Mouse (Mus musculus) MEL (cell line): ENCODE measurements around the gene Wdr45b. TPM values are rescaled to one million over a fixed set of nuclear protein-coding genes. Genes with fewer than 3 reads are reported as not detected.

Experiments
- DNase-seq: peaks from one replicate; pipeline ENCODE4 v3.0.0; 2011; ENCODE audit warnings: low read depth, low spot score
- H3K27ac ChIP-seq: 2 replicates; pipeline ENCODE4 v1.5.1; 2012; ENCODE audit warnings: low read depth, mild to moderate bottlenecking, control low read depth, low read length, moderate library complexity; ENCODE audit not compliant: control insufficient read depth
- H3K27me3 ChIP-seq, 2 experiments: fragments of 150-350 bp in 1 of 2; sonication (generic) in 1 of 2; 2 replicates each; pipeline ENCODE4 v1.6.1; 2012; ENCODE audit warnings: low read length in 2 of 2, mild to moderate bottlenecking in 2 of 2, improper control_type of control experiment in 1 of 2, moderate library complexity in 1 of 2; ENCODE audit not compliant: insufficient read depth in 2 of 2, control insufficient read depth in 1 of 2
- H3K36me3 ChIP-seq, 2 experiments: 2 replicates each; pipeline ENCODE4 v1.6.1; 2012 to 2014; ENCODE audit warnings: low read length in 2 of 2, improper control_type of control experiment in 1 of 2, inconsistent platforms in 1 of 2, mild to moderate bottlenecking in 1 of 2; ENCODE audit not compliant: insufficient read depth in 2 of 2, control insufficient read depth in 1 of 2
- H3K4me1 ChIP-seq, 2 experiments: fragments of 150-350 bp in 1 of 2; sonication (generic) in 1 of 2; 2 replicates each; pipeline ENCODE4 v1.6.1; 2012; ENCODE audit warnings: low read length in 2 of 2, improper control_type of control experiment in 1 of 2, mild to moderate bottlenecking in 1 of 2; ENCODE audit not compliant: insufficient read depth in 2 of 2, control insufficient read depth in 1 of 2
- H3K4me3 ChIP-seq, 2 experiments: fragments of 150-350 bp in 1 of 2; sonication (generic) in 1 of 2; 2 replicates each; pipeline ENCODE4 v1.5.1; 2012; ENCODE audit warnings: low read depth in 2 of 2, low read length in 2 of 2, mild to moderate bottlenecking in 2 of 2, moderate library complexity in 2 of 2, control low read depth in 1 of 2, improper control_type of control experiment in 1 of 2; ENCODE audit not compliant: control insufficient read depth in 1 of 2, insufficient read depth in 1 of 2
- H3K79me2 ChIP-seq: 2 replicates; pipeline ENCODE4 v1.6.1; 2012; ENCODE audit warnings: mild to moderate bottlenecking, low read length, moderate library complexity; ENCODE audit not compliant: control insufficient read depth, poor library complexity, insufficient read depth
- H3K9ac ChIP-seq: 2 replicates; pipeline ENCODE4 v1.6.1; 2012; ENCODE audit warnings: low read depth, mild to moderate bottlenecking, control low read depth, low read length, moderate library complexity; ENCODE audit not compliant: control insufficient read depth, poor library complexity, severe bottlenecking
- H3K9me3 ChIP-seq: fragments of 150-350 bp; sonication (generic); replicated peaks from 2 replicates; pipeline ENCODE4 v1.6.1; 2012; ENCODE audit warnings: mild to moderate bottlenecking, low read length, improper control_type of control experiment, moderate library complexity; ENCODE audit not compliant: insufficient read depth
- CHD2 ChIP-seq: IDR thresholded peaks from 2 replicates; pipeline ENCODE4 v1.6.1; 2011; ENCODE audit warnings: low read length, improper control_type of control experiment
- CTCF ChIP-seq, 3 experiments: IDR thresholded peaks in 2 of 3; conservative IDR thresholded peaks in 1 of 3; 2 replicates each; pipeline ENCODE4 v1.5.1; 2011 to 2012; ENCODE audit warnings: low read length in 3 of 3, low read depth in 2 of 3, mild to moderate bottlenecking in 2 of 3, improper control_type of control experiment in 1 of 3, inconsistent platforms in 1 of 3, mixed read lengths in 1 of 3, moderate library complexity in 1 of 3; ENCODE audit not compliant: control insufficient read depth in 1 of 3, insufficient read depth in 1 of 3, poor library complexity in 1 of 3, severe bottlenecking in 1 of 3
- ELF1 ChIP-seq: IDR thresholded peaks from 2 replicates; pipeline ENCODE4 v1.6.1; 2014; ENCODE audit warnings: low read depth, mild to moderate bottlenecking, inconsistent platforms, low read length, improper control_type of control experiment, moderate library complexity
- EP300 ChIP-seq, 2 experiments: IDR thresholded peaks; 2 replicates each; pipeline ENCODE4 v1.6.1; 2011; ENCODE audit warnings: improper control_type of control experiment in 2 of 2, low read length in 2 of 2, low read depth in 1 of 2, mild to moderate bottlenecking in 1 of 2
- ETS1 ChIP-seq: IDR thresholded peaks from 2 replicates; pipeline ENCODE4 v1.6.1; 2012; ENCODE audit warnings: low read depth, mild to moderate bottlenecking, inconsistent platforms, low read length, improper control_type of control experiment, moderate library complexity
- GABPA ChIP-seq: IDR thresholded peaks from 2 replicates; pipeline ENCODE4 v1.6.1; 2012; ENCODE audit warnings: low read depth, mild to moderate bottlenecking, inconsistent platforms, low read length, improper control_type of control experiment, moderate library complexity
- GATA1 ChIP-seq: IDR thresholded peaks from 2 replicates; pipeline ENCODE4 v1.6.1; 2011; ENCODE audit warnings: low read depth, low read length, improper control_type of control experiment
- MAX ChIP-seq: IDR thresholded peaks from 2 replicates; pipeline ENCODE4 v1.6.1; 2011; ENCODE audit warnings: low read length, improper control_type of control experiment
- MAZ ChIP-seq: IDR thresholded peaks from 2 replicates; pipeline ENCODE4 v1.6.1; 2012; ENCODE audit warnings: low read depth, mild to moderate bottlenecking, inconsistent platforms, low read length, improper control_type of control experiment
- MEF2A ChIP-seq: IDR thresholded peaks from 2 replicates; pipeline ENCODE4 v1.6.1; 2014; ENCODE audit warnings: low read depth, mild to moderate bottlenecking, inconsistent platforms, low read length, improper control_type of control experiment; ENCODE audit not compliant: poor library complexity, insufficient replicate concordance, severe bottlenecking; ENCODE audit errors: extremely low read depth
- MYB ChIP-seq: IDR thresholded peaks from 2 replicates; pipeline ENCODE4 v1.6.1; 2011; ENCODE audit warnings: mild to moderate bottlenecking, low read depth, low read length, improper control_type of control experiment
- NELFE ChIP-seq: IDR thresholded peaks from 2 replicates; pipeline ENCODE4 v1.6.1; 2011; ENCODE audit warnings: low read depth, low read length, improper control_type of control experiment
- POLR2AphosphoS2 ChIP-seq: IDR thresholded peaks from 2 replicates; pipeline ENCODE4 v1.6.1; 2011; ENCODE audit warnings: low read length, improper control_type of control experiment
- POLR2AphosphoS5 ChIP-seq: IDR thresholded peaks from 2 replicates; pipeline ENCODE4 v1.6.1; 2012; ENCODE audit warnings: low read depth, borderline replicate concordance, mild to moderate bottlenecking, inconsistent platforms, low read length, moderate library complexity, mixed read lengths
- RCOR1 ChIP-seq: IDR thresholded peaks from 2 replicates; pipeline ENCODE4 v1.6.1; 2012; ENCODE audit warnings: low read depth, mild to moderate bottlenecking, inconsistent platforms, low read length, improper control_type of control experiment
- TAL1 ChIP-seq: IDR thresholded peaks from 2 replicates; pipeline ENCODE4 v1.6.1; 2012; ENCODE audit warnings: mild to moderate bottlenecking, inconsistent platforms, low read length, moderate library complexity, mixed read lengths
- UBTF ChIP-seq: IDR thresholded peaks from 2 replicates; pipeline ENCODE4 v1.6.1; 2012; ENCODE audit warnings: low read depth, mild to moderate bottlenecking, inconsistent platforms, low read length, improper control_type of control experiment, moderate library complexity, borderline replicate concordance; ENCODE audit not compliant: insufficient read depth
- USF1 ChIP-seq: IDR thresholded peaks from 2 replicates; pipeline ENCODE4 v1.6.1; 2014; ENCODE audit warnings: low read depth, mild to moderate bottlenecking, inconsistent platforms, low read length, improper control_type of control experiment, moderate library complexity
- USF2 ChIP-seq, 2 experiments: IDR thresholded peaks; 2 replicates each; pipeline ENCODE4 v1.6.1; 2011 to 2012; ENCODE audit warnings: improper control_type of control experiment in 2 of 2, low read length in 2 of 2, borderline replicate concordance in 1 of 2, inconsistent platforms in 1 of 2, low read depth in 1 of 2, mild to moderate bottlenecking in 1 of 2; ENCODE audit not compliant: insufficient read depth in 1 of 2
- ZMIZ1 ChIP-seq: IDR thresholded peaks from 2 replicates; pipeline ENCODE4 v1.6.1; 2012; ENCODE audit warnings: low read depth, mild to moderate bottlenecking, inconsistent platforms, low read length, improper control_type of control experiment, moderate library complexity
- polyA plus RNA-seq, 2 experiments: library from polyadenylated mRNA; stranded (reverse) in 1 of 2; unstranded in 1 of 2; fragments of >175 nt in 1 of 2; fragments of >200 nt in 1 of 2; gene quantifications; 2 replicates each; pipeline versions ENCODE4 v1.2.1 to v1.2.4; 2012; ENCODE audit warnings: low replicate concordance in 2 of 2, low read depth in 1 of 2; ENCODE audit not compliant: insufficient read length in 2 of 2, insufficient read depth in 1 of 2, missing spikeins in 1 of 2
- total RNA-seq: library from RNA; depleted of rRNA; stranded (reverse); fragments of 300-350 nt; gene quantifications from 2 replicates; pipeline ENCODE4 v1.2.3, GENCODE M21; 2012

Gene Wdr45b
- total and polyA plus RNA-seq, 3 experiments = 39.3 to 41.9 TPM; not detected in 1

DNA sequence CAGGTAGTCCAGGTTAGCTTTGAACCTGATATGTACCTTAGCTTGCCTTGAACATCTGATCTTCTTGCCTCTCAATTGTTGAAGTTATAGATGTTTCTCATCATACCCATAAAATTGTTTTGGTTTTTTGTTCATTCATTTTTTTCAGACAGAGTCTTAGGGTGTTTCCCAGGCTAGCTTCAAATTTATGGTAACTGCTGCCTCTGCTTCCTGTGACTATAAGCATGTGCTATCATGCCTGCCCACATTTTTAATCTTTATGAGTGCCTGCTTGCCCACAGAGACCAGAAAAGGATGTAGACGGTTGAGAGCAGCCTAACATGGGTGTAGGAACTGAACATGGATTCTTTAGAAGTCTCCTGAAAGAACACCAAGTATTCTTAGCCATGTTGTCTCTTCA lies 14.5 kb upstream of the Wdr45b start (continued):
- TF ChIP-seq MAZ = no peak

- Histone ChIP-seq H3K4me1 (peaks cover 5 to 8% of the 10 kb centered on the region in 2 experiments; a peak in 3 of 4 replicates), H3K4me3 (no peak overlapping the region), H3K36me3 (peaks cover 0 to 5% of the 10 kb centered on the region in 2 experiments; a peak in 2 of 4 replicates), H3K9ac (no peak overlapping the region), H3K9me3 (no peaks in the 10 kb centered on the region), H3K79me2 (no peaks in the 10 kb centered on the region), H3K27me3 (no peaks in the 10 kb centered on the region), H3K27ac (no peak overlapping the region)
- DNase-seq = no peak
- no peak for TF ChIP-seq MAX
- TF ChIP-seq ZMIZ1 = no peak
- no peak for TF ChIP-seq POLR2AphosphoS5
- no peak for TF ChIP-seq EP300 (IDR thresholded peaks at IDR 0.05; ENCODE audit: low read depth in 1 of 2, low read length in 2 of 2)
- TF ChIP-seq NELFE = no peak
- no peak for TF ChIP-seq MYB
- no peak for TF ChIP-seq GABPA
- TF ChIP-seq RCOR1 = no peak
- TF ChIP-seq MEF2A = no peak
- TF ChIP-seq MAZ = no peak
- TF ChIP-seq ETS1 = no peak
- no peak for TF ChIP-seq ELF1
- no peak for TF ChIP-seq GATA1
- TF ChIP-seq CTCF (IDR thresholded peaks at IDR 0.05 in 2 of 3, conservative IDR thresholded peaks at IDR 0.05 in 1 of 3; ENCODE audit: control insufficient read depth in 1 of 3, insufficient read depth in 1 of 3, low read depth in 2 of 3, low read length in 3 of 3, poor library complexity in 1 of 3, severe bottlenecking in 1 of 3) = no peak
- TF ChIP-seq UBTF = no peak
- no peak for TF ChIP-seq CHD2
- TF ChIP-seq TAL1 = no peak
- TF ChIP-seq POLR2AphosphoS2 = no peak
- TF ChIP-seq USF2 (IDR thresholded peaks at IDR 0.05; ENCODE audit: borderline replicate concordance in 1 of 2, insufficient read depth in 1 of 2, low read depth in 1 of 2, low read length in 2 of 2) = no peak
- no peak for TF ChIP-seq USF1
These were observed 13.0 kb upstream of the Wdr45b start for GRCm38 (mm10) chr11:121367170-121367707.
